Mouse (Mus musculus): ENCODE measurements around the gene Gabrg3. TPM values are rescaled to one million over a fixed set of nuclear protein-coding genes. Genes with fewer than 3 reads are reported as not detected.

Gabrg3 gene
- total RNA-seq, 2 experiments from 2014 or later = 15.5 to 16.5 TPM

- DNase-seq = no peak
Observed at GRCm38 (mm10) chr7:57050906-57051635, 335.9 kb downstream of the Gabrg3 start.

GRCm38 (mm10) chr7:57037861-57038421 lies 349.0 kb downstream of the Gabrg3 start:
- no peak for DNase-seq

DNA sequence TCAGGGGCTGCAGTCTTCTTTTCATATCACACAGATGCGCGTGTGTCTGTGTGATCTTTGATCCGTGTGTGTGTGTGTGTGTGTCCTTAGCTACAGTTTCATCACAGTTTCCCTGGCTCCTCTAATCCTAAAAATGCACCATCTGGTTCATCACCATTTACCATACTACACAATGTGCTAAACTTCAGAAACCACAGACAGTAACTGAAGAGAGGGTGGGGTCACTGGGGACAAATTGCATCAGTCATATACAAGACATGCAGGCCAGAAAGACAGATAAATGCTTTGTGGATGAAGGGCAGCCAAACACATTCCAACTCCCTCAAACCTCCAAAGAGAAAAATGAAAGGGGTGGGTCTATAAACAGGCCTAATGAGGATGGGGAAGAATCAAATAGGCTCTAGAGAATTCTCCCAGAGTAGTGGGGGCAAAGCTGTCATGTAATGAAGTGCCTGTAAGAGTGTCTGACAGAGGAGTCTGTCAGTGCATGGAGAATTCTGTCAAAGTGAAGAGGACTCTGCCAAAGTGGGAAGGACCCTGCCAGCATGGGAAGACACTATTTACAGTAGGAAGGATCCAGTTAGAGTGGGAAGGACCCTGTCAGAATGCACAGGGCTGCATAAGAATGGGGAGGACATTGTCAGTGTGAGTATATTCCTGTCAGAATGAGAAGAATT lies 386.3 kb downstream of the Gabrg3 start:
- DNase-seq = no peak

GRCm38 (mm10) chr7:56997713-56998624 lies 389.0 kb downstream of the Gabrg3 start:
- no peak for DNase-seq

DNA sequence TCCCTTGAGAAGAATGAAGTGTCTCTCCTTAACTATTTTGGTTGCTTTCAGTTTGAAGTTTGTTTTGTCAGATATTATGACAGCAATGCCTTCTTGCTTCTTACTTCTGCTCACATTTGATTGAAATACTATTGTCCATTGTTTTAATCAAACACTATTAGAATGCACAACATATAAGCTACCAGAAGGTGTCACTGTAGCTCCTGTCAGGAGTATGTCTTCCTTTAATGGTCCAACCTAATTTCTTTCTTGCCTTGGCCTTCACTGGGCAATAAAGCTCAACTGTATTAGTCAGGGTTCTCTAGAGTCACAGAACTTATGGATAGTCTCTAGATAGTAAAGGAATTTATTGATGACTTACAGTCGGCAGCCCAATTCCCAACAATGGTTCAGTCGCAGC lies 440.6 kb downstream of the Gabrg3 start:
- DNase-seq = no peak

- no peak for DNase-seq
Observed at GRCm38 (mm10) chr7:56941606-56942005, 445.4 kb downstream of the Gabrg3 start.

DNA sequence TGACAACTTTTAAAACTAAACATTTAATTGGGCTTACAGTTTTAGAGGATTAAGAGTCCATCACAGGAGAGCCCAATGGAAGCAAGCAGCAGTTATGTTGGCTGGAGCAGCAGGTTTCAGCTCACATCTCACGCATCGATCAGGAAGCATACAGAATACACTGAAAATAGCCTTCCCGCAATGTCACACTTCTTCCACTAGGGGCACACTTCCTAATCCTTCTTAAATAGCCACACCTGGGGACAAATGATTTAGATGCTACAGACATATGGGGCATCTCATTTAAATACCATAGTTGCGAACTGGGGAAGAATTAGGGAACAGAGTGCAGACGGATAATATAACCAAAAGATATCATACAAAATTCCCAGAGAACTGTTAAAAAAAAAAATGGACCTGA lies 449.0 kb downstream of the Gabrg3 start:
- DNase-seq = no peak

DNA sequence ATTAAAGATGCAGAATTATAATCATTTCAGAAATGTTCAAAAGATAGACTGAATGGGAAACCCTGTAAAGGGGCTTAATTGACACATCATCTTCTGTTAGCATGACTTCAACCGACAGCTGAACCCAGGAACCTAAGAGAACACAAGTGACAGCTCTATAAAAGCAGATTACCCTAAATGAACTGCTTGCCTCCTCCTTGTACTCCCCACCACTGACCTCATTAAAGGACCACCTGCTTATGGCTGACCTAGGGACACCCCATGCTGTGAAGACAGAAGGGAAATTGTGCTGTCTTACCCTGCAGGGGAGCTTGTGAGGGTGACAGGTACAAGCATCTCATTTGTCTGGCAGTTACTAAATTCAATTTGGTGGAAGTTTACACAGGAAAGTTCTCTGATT lies 467.5 kb downstream of the Gabrg3 start:
- DNase-seq = no peak

- DNase-seq = no peak
Observed at GRCm38 (mm10) chr7:56914862-56915261, 472.1 kb downstream of the Gabrg3 start.

- DNase-seq = no peak
Observed at GRCm38 (mm10) chr7:56899762-56900161, 487.2 kb downstream of the Gabrg3 start.

DNA sequence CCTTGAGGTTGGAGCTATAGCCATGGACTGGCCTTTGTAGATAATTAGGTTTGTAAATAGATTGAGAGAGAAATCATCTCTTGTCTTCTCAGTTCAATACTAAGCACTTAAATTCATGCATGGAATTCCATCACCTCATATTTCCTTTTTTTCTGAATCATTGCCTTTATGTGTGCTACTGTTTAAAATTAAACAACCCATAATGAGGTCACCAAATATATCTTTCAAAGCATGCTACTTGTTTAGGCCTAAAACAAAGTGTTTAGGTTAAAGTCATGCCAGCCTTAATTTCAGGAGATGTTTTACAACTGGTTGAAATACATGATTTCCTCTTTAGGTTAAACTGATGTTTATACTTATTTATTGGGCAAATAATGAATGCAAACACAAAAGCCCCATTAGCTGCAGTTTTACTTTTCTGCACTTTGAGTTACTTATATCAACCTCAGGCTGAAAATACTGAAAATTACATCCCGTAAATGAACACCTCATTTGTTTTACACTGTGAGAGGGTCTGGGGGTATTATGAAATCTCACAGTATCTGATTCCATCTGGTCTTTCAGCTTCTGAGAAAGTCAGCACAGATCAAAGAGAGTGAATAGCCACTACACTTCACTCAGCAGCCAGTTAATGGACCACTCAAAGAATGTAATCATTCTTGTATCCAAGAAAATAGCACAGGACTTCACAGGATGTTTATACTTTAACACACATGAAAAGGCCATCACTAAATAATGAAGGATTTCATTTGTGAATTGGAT lies 519.5 kb downstream of the Gabrg3 start:
- no peak for DNase-seq

DNA sequence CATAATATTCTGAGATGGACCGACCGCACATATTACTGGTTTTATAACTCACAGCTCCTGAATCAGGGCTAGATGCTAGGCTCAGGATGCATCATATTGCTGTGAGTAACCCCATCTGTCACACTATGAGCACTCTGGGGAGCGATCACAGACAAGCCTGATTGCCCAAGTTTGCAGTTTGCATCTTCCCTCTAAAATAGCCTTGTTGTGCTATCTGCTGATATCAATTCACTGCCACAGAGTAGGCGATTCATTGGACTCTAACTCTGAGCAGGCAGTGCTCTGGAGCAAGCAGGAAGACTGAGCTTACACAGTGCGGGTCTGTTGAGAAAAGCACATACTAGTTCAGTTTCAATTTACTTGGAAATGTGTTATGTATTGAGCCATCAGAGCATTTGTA lies 543.4 kb downstream of the Gabrg3 start:
- peak; percentile 28 to 45 for DNase-seq

DNA sequence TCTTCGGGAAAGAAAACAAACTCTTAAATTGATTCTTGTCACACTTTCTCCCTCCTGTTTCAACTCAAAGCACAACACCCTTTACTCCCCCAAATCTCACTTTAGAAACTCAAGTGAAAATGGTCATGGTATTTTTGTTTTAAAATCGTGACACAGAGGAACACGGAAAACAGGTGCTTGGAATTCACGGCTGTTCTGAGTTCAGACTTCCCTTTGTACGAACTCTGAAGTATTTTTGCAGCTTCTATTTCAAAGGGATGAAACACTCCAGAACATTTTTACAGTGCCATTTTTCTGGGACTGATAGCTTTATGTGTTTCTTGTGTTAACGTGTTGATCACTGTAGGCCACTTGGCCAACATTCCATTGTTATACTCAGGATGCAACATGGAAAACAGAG lies 561.5 kb downstream of the Gabrg3 start:
- DNase-seq = no peak

DNA sequence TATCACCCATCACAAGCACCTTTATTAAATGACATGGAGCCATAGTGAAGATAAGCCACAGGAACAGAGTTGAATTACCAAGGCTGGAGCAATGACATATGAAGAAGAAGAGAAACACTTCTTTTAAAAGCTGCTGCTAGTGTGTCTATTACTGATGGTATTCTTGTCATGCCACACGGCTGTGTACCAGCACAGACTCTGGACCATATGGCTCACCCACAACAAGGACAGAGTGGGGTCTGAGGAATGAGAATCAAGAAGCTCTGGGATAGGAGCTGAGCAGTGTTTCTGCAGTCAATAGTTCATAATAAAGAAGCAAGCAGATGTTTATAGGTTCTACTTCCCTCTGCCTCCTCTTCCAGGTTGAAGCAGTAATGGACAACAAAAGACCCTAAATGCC lies 585.1 kb downstream of the Gabrg3 start:
- DNase-seq = peak; percentile 18 to 33

DNA sequence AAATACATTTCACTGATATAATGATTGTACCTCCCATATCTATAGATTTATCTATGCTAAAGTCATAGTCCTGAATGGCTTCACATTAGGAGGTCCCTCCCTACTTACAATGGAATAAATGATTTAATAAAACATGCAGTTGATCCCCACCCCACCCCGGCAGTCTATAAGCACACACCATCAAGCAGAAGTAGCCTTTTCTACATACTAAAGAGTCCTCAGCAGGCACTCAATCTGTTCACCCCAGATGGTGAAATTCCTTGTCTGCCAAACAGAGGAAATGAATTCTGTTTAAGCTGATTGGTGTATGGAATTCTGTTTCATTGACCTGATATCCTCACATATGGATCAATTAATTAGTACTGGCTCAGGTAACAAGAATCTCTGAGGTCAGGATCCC lies 607.9 kb downstream of the Gabrg3 start:
- peak; percentile 4 to 21 for DNase-seq

DNA sequence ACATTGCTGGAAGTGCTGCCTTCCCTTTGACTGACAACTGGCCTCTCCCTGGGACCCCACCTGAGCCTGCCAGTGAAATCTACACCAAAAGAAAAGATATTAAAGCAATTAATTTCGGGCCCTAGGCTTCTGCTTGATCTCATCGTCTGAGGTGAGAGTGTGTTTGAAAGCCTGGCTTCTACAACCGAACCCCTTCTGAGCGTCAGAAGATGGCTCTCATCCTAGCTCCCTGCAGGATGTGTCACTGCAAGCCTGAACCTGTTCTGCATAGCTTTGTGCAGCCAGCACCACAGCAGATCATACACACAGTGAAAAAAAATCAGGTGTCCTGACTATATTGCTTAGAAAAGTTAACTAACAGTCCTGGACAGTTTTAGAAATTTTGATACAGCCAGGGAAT lies 618.8 kb downstream of the Gabrg3 start:
- no peak for DNase-seq

GRCm38 (mm10) chr7:56767796-56768195 lies 619.2 kb downstream of the Gabrg3 start:
- DNase-seq = no peak

DNA sequence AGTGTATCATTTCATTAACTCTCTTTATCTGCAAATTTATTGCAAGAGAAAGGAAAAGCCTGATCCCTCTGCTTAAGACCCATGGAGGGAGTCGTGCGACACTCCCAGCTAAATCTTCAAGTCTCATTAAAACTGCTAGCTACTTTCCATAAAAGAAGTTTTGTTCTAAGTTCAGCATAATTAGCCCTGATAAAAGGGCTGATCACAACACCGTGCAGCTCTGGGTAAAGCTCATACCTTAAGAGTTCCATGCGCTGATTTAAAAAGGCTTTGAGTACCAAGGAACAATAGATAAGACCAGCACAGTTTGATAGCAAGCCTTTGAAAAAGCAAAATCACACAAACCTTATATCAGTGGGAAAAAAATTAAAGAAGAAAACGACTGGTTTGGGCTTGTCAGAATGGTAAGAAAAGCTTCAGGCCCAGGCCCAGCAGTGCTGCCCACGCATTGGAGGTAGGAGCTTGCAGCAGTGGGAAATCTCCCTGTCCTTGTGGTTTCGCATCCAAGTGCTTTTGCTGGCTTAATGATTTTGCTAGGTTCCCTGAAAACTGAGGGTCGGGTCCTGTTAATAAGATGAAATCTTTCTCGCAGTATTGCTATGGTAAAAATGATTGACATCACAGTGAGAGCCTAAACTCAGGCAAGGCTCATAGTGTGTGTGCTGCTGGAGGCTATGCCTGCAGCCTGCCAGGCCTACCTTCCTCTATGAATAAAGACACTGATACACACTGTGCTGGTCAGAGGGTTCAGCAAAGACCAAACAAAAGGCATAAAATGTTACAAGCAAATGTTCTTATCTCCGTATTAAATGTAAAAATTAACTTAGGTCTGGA lies 621.2 kb downstream of the Gabrg3 start:
- no peak for DNase-seq

- no peak for DNase-seq
Observed at GRCm38 (mm10) chr7:56729225-56729624, 657.8 kb downstream of the Gabrg3 start.
